Comparison of ENCODE assay signal across 8 mouse cellular contexts in the genomic region with DNA sequence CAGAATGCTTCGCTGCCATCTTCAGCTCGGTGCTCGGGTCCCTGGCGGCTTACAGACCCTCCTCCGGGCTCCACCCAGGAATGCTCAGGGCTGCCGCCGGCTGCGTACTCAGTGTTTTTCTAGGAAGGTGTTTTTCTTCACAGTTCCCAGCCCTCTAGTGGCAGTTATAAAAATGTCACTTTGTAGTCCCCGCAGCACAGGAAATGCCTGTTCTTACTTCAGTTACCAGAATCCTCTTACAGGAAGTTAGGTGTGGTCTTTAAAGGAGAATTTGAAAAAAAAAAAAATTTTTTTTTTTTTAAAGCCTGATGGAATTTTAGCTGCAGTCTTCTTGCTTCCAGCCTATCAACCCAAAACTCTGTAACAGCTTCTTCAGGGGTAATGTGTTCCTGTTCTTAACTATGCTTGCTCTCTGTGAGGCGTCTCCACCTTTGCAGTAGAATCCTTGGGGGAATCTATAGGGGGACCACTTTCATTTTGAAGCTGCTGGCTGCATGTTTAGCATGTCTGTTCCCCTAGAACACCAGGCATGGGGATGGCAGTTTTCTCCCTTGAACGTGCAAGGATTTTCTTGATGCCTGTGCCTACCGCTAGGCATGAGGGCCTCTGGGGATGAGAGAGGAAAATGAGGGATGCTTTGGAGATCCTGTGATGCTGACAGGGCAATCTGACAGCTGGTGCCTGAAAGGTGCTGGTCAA. TPM values are rescaled to one million over a fixed set of nuclear protein-coding genes. Genes with fewer than 3 reads are reported as not detected.
DNase-seq lines count a peak whose midpoint lies in the region; ATAC-seq and TF ChIP-seq lines count a peak whose summit lies in the region.

No protein-coding gene starts in this region.

- no peaks in the 10 kb centered on the region for H3K36me3 ChIP-seq in hindbrain, embryonic 11.5 days (ENCODE audit: control insufficient read depth, insufficient read depth, low read length)
- H3K36me3 ChIP-seq in lung, embryonic 15.5 days: no peaks in the 10 kb centered on the region

- peak; percentile 51; the same call in 1 of the 2 replicates for TF ChIP-seq POLR2A in cerebellum, adult 2 months (IDR thresholded peaks at IDR 0.05; ENCODE audit: borderline replicate concordance, insufficient read depth, low read length)

- H3K4me1 ChIP-seq in cerebellum, adult 2 months (ENCODE audit: control insufficient read depth, insufficient read depth, low read length): peaks cover 19% of the 10 kb centered on the region
- no peaks in the 10 kb centered on the region for H3K4me1 ChIP-seq in hindbrain, embryonic 11.5 days (replicated peaks; ENCODE audit: control insufficient read depth, insufficient read depth, low read length)
- H3K4me1 ChIP-seq in lung, embryonic 15.5 days: no peaks in the 10 kb centered on the region

- ATAC-seq in frontal cortex, adult (ENCODE audit: low TSS enrichment): peak; percentile 87
- peak; percentile 94 for ATAC-seq in hindbrain, embryonic 11.5 days (ENCODE audit: low FRiP score)
- peak; percentile 91 for ATAC-seq in lung, embryonic 15.5 days (ENCODE audit: borderline replicate concordance, extremely low read depth, low FRiP score, low TSS enrichment)

- H3K27me3 ChIP-seq in cerebellum, adult 2 months (ENCODE audit: control insufficient read depth, insufficient read depth, low read length): no peaks in the 10 kb centered on the region
- H3K27me3 ChIP-seq in hindbrain, embryonic 11.5 days (ENCODE audit: control insufficient read depth, insufficient read depth, low read length): no peaks in the 10 kb centered on the region
- no peaks in the 10 kb centered on the region for H3K27me3 ChIP-seq in lung, embryonic 15.5 days

- peak overlapping the region; percentile 100 for H3K4me3 ChIP-seq in cerebellum, adult 2 months (replicated peaks; ENCODE audit: insufficient read depth, low read depth, low read length)
- H3K4me3 ChIP-seq in hindbrain, embryonic 11.5 days (ENCODE audit: low read depth, low read length): peak overlapping the region; percentile 28
- H3K4me3 ChIP-seq in lung, embryonic 15.5 days: peak overlapping the region; percentile 37

- peak overlapping the region; percentile 100 for H3K27ac ChIP-seq in cerebellum, adult 2 months (ENCODE audit: insufficient read depth, low read length)
- H3K27ac ChIP-seq in hindbrain, embryonic 11.5 days (ENCODE audit: low read depth, low read length): 0 out of 2 replicates have a peak overlapping the region, but pooled peaks have one; percentile 3
- no peak overlapping the region for H3K27ac ChIP-seq in lung, embryonic 15.5 days

- peak; percentile 83 for DNase-seq in Muller cell, postnatal 12 days (ENCODE audit: inconsistent ontology term)
- peak; percentile 82 to 93 for DNase-seq in cerebellum, adult 2 months
- peak; percentile 86 for DNase-seq in hindbrain, embryonic 11.5 days (ENCODE audit: low spot score)
- peak; percentile 62 for DNase-seq in layer of hippocampus, adult 9-10 months (ENCODE audit: low spot score)
- DNase-seq in ovary, postnatal 14 days (ENCODE audit: low spot score): peak; percentile 43
- peak; percentile 76 for DNase-seq in yolk sac, embryonic 10.5 days (ENCODE audit: low spot score)

- H3K9ac ChIP-seq in hindbrain, embryonic 11.5 days (ENCODE audit: low read depth, low read length): peak overlapping the region; percentile 35; the same call in 1 of the 2 replicates
- H3K9ac ChIP-seq in lung, embryonic 15.5 days: peak overlapping the region; percentile 37

- peak overlapping the region; percentile 32 for H3K4me2 ChIP-seq in hindbrain, embryonic 11.5 days (replicated peaks; ENCODE audit: low read depth, low read length)
- H3K4me2 ChIP-seq in lung, embryonic 15.5 days: peak overlapping the region; percentile 60

- peak; percentile 56; the same call in 1 of the 2 replicates for TF ChIP-seq CTCF in cerebellum, adult 2 months (IDR thresholded peaks at IDR 0.05; ENCODE audit: borderline replicate concordance, insufficient read depth, low read depth, low read length)

- 3% methylated on average over 12 of the region's 12 CpGs for WGBS in cerebellum, adult 2 months
- WGBS in hindbrain, embryonic 11.5 days: 16% methylated on average over 12 of the region's 12 CpGs
- 17% methylated on average over 12 of the region's 12 CpGs for WGBS in lung, embryonic 15.5 days

- no peaks in the 10 kb centered on the region for H3K9me3 ChIP-seq in hindbrain, embryonic 11.5 days (ENCODE audit: control insufficient read depth, low read length)
- H3K9me3 ChIP-seq in lung, embryonic 15.5 days: no peaks in the 10 kb centered on the region

RNA-seq across cellular contexts. Expression of a gene that starts 48.0 kb away (rescaled TPM):
- 91.0 and 99.4 TPM in 2 replicates for polyA plus RNA-seq in cerebellum, adult 2 months (2012; rRNA removed)
- polyA plus RNA-seq in hindbrain, embryonic 11.5 days (2014; fragmentation: Nextera tagmentation; extraction: Ambion mirVana): 9.8 and 16.6 TPM in 2 replicates
- 1.3 and 1.6 TPM in 2 replicates for polyA plus RNA-seq in lung, embryonic 15.5 days (2015; fragmentation: Nextera tagmentation; extraction: Ambion mirVana)

Comparison
In these comparisons a context has a peak if more than half of its experiments do, and no peak if none do; other contexts are left out.
1. H3K4me3 ChIP-seq: peak in every context shown above with its lines; median percentile 100 in cerebellum, adult 2 months; 37 in lung, embryonic 15.5 days; 28 in hindbrain, embryonic 11.5 days.